Mouse (Mus musculus): ENCODE data around the gene Vps4a. TPM values are rescaled to one million over a fixed set of nuclear protein-coding genes. Genes with fewer than 3 reads are reported as not detected.
A peak's percentile ranks its signal among the peaks of the same experiment; 100 is the strongest.
"Not testable (repeated sequence)": the region's sequence is repeated elsewhere in the genome, so short reads cannot be mapped to it uniquely, and the experiment has no call there.

Gene Vps4a
- polyA plus RNA-seq, 1 experiment from 2014 or later, result 143 TPM

DNA sequence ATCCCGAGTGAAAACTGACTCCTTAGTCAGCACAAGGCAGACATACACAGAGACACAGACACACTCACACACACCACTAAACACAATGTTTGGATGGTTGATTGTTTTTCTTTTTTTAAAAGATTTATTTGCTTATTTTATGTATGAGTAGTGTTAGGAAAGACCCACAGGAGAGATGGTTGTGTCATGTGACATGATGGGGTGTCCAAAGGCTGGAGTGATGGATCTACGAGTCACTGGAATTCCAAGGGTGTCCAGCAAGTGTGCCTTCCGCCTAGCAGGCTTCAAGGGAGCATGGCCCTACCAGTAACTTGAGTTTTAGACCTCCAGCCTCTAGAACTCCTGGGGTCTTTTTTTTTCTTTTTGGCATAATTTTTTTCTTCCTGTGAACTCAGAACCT, 1.7 kb upstream of the Vps4a start:
- 86% methylated on average over 3 of the region's 3 CpGs for WGBS
- H3K9me3 ChIP-seq, result no peaks in the 10 kb centered on the region
- no peak overlapping the region for H3K4me3 ChIP-seq
- 0 out of 2 replicates have a peak, but pooled peaks cover under 1% of the 10 kb centered on the region for H3K36me3 ChIP-seq
- H3K4me1 ChIP-seq (replicated peaks), result peaks cover 21% of the 10 kb centered on the region
- H3K27ac ChIP-seq, result no peak overlapping the region
- H3K9ac ChIP-seq, result no peak overlapping the region; the same call in 1 of the 2 replicates
- 0 out of 2 replicates have a peak, but pooled peaks cover 2% of the 10 kb centered on the region for H3K27me3 ChIP-seq
- no peak overlapping the region for H3K4me2 ChIP-seq
- ATAC-seq (ENCODE audit: low FRiP score), result no peak

DNA sequence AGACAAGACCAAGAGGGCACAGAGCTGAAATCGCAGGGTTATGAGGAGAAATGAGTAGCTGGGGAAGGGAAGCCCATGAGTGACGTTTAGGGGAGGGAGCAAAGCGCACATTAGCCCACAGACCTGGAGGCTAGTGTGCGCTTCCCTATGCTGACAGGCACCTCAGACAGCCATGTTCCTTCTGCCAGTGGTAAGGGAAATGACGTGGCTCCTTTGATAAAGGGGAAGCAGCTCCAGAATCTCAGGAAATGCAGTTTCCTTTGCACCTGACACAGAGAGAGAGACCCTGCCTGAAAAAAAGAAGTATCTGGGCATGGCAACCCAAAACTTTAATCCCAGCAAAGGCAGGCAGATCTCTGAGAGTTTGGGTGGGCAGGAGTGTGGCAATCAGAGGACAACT, 964 bp upstream of the Vps4a start:
- no peak overlapping the region for H3K27ac ChIP-seq
- WGBS, result 72% methylated on average over 5 of the region's 5 CpGs
- no peak overlapping the region for H3K4me2 ChIP-seq
- no peak for ATAC-seq (ENCODE audit: low FRiP score)
- 0 out of 2 replicates have a peak, but pooled peaks cover 2% of the 10 kb centered on the region for H3K27me3 ChIP-seq
- 0 out of 2 replicates have a peak, but pooled peaks cover 2% of the 10 kb centered on the region for H3K36me3 ChIP-seq
- no peak overlapping the region for H3K4me3 ChIP-seq
- peaks cover 24% of the 10 kb centered on the region for H3K4me1 ChIP-seq (replicated peaks)
- no peaks in the 10 kb centered on the region for H3K9me3 ChIP-seq
- H3K9ac ChIP-seq, result no peak overlapping the region; the same call in 1 of the 2 replicates

DNA sequence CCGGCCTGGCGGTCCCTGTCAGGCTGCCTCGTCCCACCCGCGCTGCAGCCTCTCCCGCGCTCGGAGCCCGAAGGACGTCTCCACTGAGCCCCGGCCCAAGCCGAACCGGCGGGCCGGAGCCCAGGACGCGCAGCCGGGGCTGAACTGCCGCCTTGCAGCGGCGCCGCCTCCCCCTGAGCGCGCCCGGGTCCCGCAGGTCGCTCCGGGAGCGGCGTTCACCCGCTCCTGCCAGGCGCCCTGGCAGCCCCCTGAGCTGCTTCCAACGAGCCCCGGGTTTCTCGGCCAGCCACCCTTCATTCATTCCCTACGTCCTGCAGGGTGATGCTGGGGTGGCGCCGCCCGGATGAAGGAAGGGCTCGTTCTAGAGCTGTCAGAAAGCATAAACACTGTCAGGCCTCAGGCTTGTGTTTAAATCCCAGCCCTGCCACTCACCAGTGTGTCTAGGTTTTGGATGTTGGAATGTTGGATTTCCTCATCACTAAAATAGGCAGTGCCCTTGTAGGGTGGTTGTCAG, 612 bp downstream of the Vps4a start:
- WGBS, result under 1% methylated on average over 40 of the region's 40 CpGs
- 0 out of 2 replicates have a peak, but pooled peaks have one; percentile 53 for ATAC-seq (ENCODE audit: low FRiP score)
- H3K4me3 ChIP-seq, result peak overlapping the region; percentile 89
- H3K9ac ChIP-seq, result peak overlapping the region; percentile 98
- H3K4me1 ChIP-seq (replicated peaks), result peaks cover 24% of the 10 kb centered on the region
- H3K4me2 ChIP-seq, result peak overlapping the region; percentile 76
- H3K27me3 ChIP-seq, result 0 out of 2 replicates have a peak, but pooled peaks cover 2% of the 10 kb centered on the region
- H3K36me3 ChIP-seq, result peaks cover 16% of the 10 kb centered on the region
- H3K27ac ChIP-seq, result peak overlapping the region; percentile 90
- no peaks in the 10 kb centered on the region for H3K9me3 ChIP-seq

DNA sequence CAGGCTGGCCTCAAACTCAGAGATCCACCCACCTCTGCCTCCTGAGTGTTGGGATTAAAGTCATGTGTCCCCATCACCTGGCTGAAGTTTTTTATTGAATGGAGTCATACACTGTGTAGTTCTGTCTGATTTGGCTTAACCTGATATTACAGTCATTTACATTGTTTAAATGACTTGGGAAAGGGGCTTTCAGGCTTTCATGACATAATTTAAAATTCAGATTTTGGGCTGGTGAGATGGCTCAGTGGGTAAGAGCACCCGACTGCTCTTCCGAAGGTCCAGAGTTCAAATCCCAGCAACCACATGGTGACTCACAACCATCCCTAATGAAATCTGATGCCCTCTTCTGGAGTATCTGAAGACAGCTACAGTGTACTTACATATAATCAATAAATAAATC, 2.6 kb downstream of the Vps4a start:
- H3K4me2 ChIP-seq; H3K27ac ChIP-seq; H3K27me3 ChIP-seq; H3K9ac ChIP-seq; ATAC-seq (ENCODE audit: low FRiP score); H3K4me3 ChIP-seq; H3K9me3 ChIP-seq: not testable (repeated sequence)
- 84% methylated on average over 2 of the region's 2 CpGs for WGBS
- H3K36me3 ChIP-seq, result peaks cover 26% of the 10 kb centered on the region
- peaks cover 24% of the 10 kb centered on the region for H3K4me1 ChIP-seq (replicated peaks)

DNA sequence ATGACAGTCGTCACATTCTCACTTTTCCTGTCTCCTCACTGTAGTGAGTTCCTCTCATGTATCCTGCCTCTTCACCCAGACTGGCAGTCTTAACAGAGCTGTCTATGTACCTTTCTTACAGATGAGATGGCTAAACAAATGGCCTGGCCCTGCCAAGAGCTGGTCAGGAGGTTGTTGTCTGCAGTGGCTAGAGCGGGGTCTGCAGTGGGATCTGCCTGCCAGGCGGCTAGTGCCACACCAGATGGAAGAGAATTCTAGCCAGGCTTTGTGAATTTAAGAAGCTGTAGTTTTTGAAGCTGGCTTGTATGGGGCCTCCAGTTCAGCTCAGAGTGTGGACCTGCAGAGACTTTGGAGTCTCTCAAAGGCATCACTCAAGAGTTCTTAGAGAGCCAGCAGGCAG, 4.6 kb downstream of the Vps4a start:
- no peaks in the 10 kb centered on the region for H3K9me3 ChIP-seq
- WGBS, result 83% methylated on average over 3 of the region's 3 CpGs
- no peak overlapping the region for H3K4me2 ChIP-seq
- H3K9ac ChIP-seq, result peak overlapping the region; percentile 43; the same call in 1 of the 2 replicates
- H3K4me1 ChIP-seq (replicated peaks), result peaks cover 24% of the 10 kb centered on the region
- H3K36me3 ChIP-seq, result peaks cover 46% of the 10 kb centered on the region
- H3K4me3 ChIP-seq, result no peak overlapping the region
- no peak for ATAC-seq (ENCODE audit: low FRiP score)
- H3K27ac ChIP-seq, result no peak overlapping the region
- no peaks in the 10 kb centered on the region for H3K27me3 ChIP-seq

DNA sequence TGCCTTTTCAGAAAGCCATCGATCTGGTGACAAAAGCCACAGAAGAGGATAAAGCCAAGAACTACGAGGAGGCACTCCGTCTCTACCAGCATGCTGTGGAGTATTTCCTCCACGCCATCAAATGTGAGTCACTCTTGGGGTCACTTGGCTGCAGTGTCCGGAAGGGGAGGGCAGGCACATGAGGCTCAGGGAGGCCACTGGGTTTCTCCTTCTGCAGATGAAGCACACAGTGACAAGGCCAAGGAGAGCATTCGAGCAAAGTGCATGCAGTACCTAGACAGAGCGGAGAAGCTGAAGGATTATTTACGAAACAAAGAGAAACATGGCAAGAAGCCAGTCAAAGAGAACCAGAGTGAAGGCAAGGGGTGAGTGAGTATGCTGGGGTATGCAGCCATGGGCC, 5.6 kb downstream of the Vps4a start:
- Histone ChIP-seq H3K9me3 (no peaks in the 10 kb centered on the region), H3K36me3 (peaks cover 56% of the 10 kb centered on the region), H3K27me3 (no peaks in the 10 kb centered on the region), H3K4me3 (no peak overlapping the region), H3K9ac (no peak overlapping the region), H3K27ac (no peak overlapping the region), H3K4me2 (no peak overlapping the region), H3K4me1 (replicated peaks) (peaks cover 24% of the 10 kb centered on the region)
- WGBS, result 92% methylated on average over 8 of the region's 8 CpGs
- ATAC-seq (ENCODE audit: low FRiP score), result no peak

DNA sequence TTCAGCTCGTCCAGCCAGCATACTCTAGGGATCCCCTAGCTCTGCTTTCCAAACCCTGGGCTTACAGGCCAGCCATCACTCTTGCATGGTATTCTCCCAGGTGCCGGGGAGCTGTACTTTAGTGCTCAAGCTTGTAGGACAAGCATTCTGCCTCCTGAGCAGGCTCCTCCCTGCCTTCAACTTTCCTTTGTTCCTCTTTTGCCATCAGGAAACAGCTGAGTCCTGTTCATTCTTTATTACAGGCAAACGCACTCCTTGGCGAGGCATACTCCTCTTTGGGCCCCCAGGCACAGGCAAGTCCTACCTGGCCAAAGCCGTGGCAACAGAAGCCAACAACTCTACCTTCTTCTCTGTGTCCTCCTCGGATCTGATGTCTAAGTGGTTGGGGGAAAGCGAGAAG, 9.6 kb downstream of the Vps4a start:
- WGBS, result 90% methylated on average over 7 of the region's 7 CpGs
- no peaks in the 10 kb centered on the region for H3K9me3 ChIP-seq
- H3K36me3 ChIP-seq, result peaks cover 90% of the 10 kb centered on the region
- ATAC-seq (ENCODE audit: low FRiP score), result no peak
- no peak overlapping the region for H3K4me3 ChIP-seq
- H3K27ac ChIP-seq, result no peak overlapping the region
- no peak overlapping the region for H3K9ac ChIP-seq
- H3K4me2 ChIP-seq, result no peak overlapping the region
- H3K27me3 ChIP-seq, result no peaks in the 10 kb centered on the region
- H3K4me1 ChIP-seq (replicated peaks), result no peaks in the 10 kb centered on the region

DNA sequence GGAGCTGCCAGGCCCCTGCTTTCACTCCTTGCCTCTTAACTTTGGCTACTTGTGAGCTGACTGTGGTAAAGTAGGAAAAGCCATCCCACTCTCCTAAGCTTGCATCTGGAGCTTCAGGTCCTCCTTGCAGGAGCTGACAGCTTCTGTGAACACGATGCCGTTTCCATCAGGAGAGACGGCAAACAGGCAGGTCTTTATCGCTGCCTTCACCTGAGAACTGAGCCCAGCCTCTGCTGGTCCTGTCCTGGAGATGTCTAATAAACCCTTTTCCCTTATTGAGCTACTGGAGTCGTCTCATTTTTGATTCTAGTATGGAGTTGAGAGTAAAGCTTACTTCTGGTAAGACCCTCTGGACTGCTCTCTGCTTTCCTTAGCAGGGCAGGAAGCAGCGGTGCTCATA, 14.5 kb downstream of the Vps4a start:
- Histone ChIP-seq H3K4me1 (replicated peaks) (peaks cover 30% of the 10 kb centered on the region), H3K4me3 (no peak overlapping the region), H3K36me3 (peaks cover 80% of the 10 kb centered on the region), H3K9ac (no peak overlapping the region), H3K9me3 (no peaks in the 10 kb centered on the region), H3K27ac (no peak overlapping the region), H3K4me2 (no peak overlapping the region), H3K27me3 (no peaks in the 10 kb centered on the region)
- no peak for ATAC-seq (ENCODE audit: low FRiP score)
- WGBS, result 91% methylated on average over 6 of the region's 6 CpGs

DNA sequence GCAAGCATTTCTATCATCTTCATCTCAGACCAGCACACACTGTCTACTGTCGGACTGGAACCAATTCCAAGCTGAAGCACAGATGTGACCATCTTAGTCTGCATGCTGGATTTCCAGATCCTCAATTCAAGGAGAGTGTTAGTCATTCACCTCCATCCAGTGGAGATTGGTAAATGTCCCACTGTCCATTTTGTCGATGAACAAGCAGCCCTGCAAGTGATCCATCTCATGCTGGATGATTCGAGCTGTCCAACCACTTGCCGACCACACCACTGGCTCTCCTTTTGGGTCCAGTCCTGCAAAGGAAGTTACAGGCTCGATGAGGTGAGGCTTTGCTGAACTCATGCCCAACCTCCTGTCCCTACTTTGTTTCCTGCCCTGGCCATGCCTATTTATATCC, 16.0 kb downstream of the Vps4a start:
- Histone ChIP-seq H3K9ac (peak overlapping the region; percentile 87; the same call in 1 of the 2 replicates), H3K4me2 (peak overlapping the region; percentile 79; the same call in 1 of the 2 replicates), H3K27me3 (no peaks in the 10 kb centered on the region), H3K36me3 (peaks cover 80% of the 10 kb centered on the region), H3K9me3 (no peaks in the 10 kb centered on the region), H3K4me3 (peak overlapping the region; percentile 84), H3K4me1 (replicated peaks) (peaks cover 30% of the 10 kb centered on the region), H3K27ac (no peak overlapping the region)
- ATAC-seq (ENCODE audit: low FRiP score), result no peak
- 91% methylated on average over 5 of the region's 5 CpGs for WGBS

DNA sequence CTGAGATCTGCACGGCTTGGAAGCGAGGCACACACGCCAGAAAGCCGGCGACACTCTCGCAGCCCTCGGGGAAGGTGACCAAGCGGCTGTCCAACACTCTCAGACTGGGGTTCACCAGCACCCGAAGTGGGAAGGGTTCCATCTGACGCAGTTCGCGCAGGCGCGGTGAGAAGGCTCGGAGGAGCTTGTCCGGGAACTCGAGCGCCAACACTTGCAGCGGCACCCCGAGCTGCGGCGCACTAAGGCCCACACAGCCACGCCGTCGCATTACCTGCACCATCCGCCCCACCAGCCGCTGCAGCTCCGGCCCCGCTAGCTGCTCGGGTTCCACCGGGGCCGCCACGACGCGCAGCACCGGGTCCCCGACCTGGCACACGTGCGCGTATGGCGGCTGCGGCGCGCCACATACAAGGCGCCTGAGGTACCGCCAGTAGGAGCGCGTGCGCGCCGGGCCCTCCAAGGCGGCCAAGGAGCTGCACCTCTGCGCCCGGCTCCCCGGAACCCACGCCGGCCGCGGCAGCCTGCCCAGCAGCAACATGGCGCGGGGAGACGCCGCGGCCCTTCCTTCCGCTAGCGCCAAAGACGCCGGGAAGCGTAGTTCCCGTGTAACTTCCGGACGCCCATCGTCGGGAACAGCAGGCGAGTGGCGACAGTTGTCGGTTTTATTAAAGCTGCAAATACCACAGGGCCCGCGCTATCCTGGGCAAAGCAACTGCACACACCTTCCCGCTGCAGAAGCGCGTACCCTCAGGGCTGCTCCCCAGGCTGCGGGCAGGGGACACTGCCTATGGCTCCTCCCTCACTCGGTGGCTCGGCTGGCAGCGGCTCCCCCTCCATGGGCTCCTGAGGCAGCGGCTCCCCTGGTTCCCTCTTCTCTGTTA, 17.3 kb downstream of the Vps4a start, which contains the start of gene Pdf:
Gene Pdf (minus strand): TSS at position 554 of the 881 bp plus-strand sequence.
- peaks cover 80% of the 10 kb centered on the region for H3K36me3 ChIP-seq
- peak within 1 kb of the TSS; percentile 92 for H3K27ac ChIP-seq
- under 1% methylated on average over 86 of the region's 87 CpGs for WGBS
- peak within 1 kb of the TSS; percentile 84 for H3K4me3 ChIP-seq
- peak; percentile 87 for ATAC-seq (ENCODE audit: low FRiP score)
- H3K9ac ChIP-seq, result peak within 1 kb of the TSS; percentile 87
- H3K27me3 ChIP-seq, result no peaks in the 10 kb centered on the region
- no peaks in the 10 kb centered on the region for H3K9me3 ChIP-seq
- peak within 1 kb of the TSS; percentile 79 for H3K4me2 ChIP-seq
- H3K4me1 ChIP-seq (replicated peaks), result peaks cover 30% of the 10 kb centered on the region

DNA sequence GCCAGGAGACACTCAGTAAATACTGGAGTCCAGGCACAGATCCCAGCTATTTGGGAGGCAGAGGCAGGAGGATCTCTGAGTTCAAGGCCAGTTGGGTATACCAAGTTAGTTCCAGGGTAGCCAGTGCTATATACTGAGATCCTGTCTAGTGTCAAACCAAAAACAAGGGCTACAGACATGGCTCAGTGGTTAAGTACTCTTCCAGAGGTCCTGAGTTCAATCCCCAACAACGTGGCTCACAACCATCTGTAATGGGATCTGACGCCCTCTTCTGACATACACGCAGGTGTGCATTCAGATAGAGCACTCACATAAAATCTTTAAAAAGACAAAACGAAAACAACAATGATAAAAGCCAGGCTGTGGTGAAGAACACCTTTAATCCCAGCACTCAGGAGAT, 18.5 kb downstream of the Vps4a start:
- no peaks in the 10 kb centered on the region for H3K9me3 ChIP-seq
- H3K27ac ChIP-seq, result no peak overlapping the region
- H3K27me3 ChIP-seq, result no peaks in the 10 kb centered on the region
- peaks cover 30% of the 10 kb centered on the region for H3K4me1 ChIP-seq (replicated peaks)
- no peak for ATAC-seq (ENCODE audit: low FRiP score)
- H3K4me3 ChIP-seq, result peak overlapping the region; percentile 84; the same call in 1 of the 2 replicates
- H3K4me2 ChIP-seq, result peak overlapping the region; percentile 79
- no peak overlapping the region for H3K9ac ChIP-seq
- WGBS, result 95% methylated on average over 4 of the region's 4 CpGs
- peaks cover 80% of the 10 kb centered on the region for H3K36me3 ChIP-seq

DNA sequence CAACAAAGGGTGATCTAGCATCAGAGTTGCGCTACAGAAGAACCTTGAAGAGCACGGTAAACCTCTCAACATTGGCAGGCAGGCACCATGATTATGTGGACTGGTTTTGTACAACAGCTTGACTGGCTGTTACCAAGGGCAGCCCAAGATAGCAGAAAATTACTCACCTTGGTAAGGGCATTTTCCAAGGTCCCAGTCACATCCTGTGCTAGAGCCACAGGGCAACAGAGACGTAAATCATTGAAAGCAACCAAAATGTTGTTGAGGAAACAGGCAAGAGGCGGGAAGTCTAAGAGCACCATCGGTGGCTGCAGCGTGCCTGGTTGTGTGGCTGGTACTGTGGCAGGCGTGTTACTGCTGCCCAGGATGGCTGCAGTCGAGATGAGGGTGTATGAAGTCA, 21.0 kb downstream of the Vps4a start:
- Histone ChIP-seq H3K27me3 (no peaks in the 10 kb centered on the region), H3K9me3 (no peaks in the 10 kb centered on the region), H3K4me3 (no peak overlapping the region), H3K9ac (no peak overlapping the region), H3K4me2 (no peak overlapping the region), H3K4me1 (replicated peaks) (peaks cover 39% of the 10 kb centered on the region), H3K27ac (no peak overlapping the region), H3K36me3 (peaks cover 56% of the 10 kb centered on the region)
- 98% methylated on average over 8 of the region's 8 CpGs for WGBS
- ATAC-seq (ENCODE audit: low FRiP score), result no peak

Measured in hindbrain, embryonic 13.5 days (tissue).